Comparison of ENCODE assay signal across 9 mouse cellular contexts in genomic region chr3:51505465-51505864, GRCm38 (mm10). TPM values are rescaled to one million over a fixed set of nuclear protein-coding genes. Genes with fewer than 3 reads are reported as not detected.
DNase-seq lines count a peak whose midpoint lies in the region; ATAC-seq and TF ChIP-seq lines count a peak whose summit lies in the region.
"Had no signal": no experiment of that assay in that cellular context is flagged by ENCODE, and none has a peak within 500 bp of the region (broad histone marks: within the 10 kb centered on the region; RNA-seq: fewer than 3 reads in every experiment).

No protein-coding gene starts in this region.

- DNase-seq in kidney, adult 11 months, result peak; percentile 18
- DNase-seq in gastrocnemius, postnatal 14 days, result peak; percentile 46
- peak; percentile 22 to 67 for DNase-seq in lung, postnatal 4 days
- DNase-seq in spleen, adult 12 weeks (ENCODE audit: low spot score), result no peak
- DNase-seq in adipocyte (ENCODE audit: low spot score), result no peak
- DNase-seq in right cerebral cortex, postnatal 25 days, result no peak

- no peaks in the 10 kb centered on the region for H3K9me3 ChIP-seq in kidney, embryonic 15.5 days (replicated peaks)
- H3K9me3 ChIP-seq: lung, embryonic 15.5 days had no signal

- H3K4me1 ChIP-seq in kidney, embryonic 15.5 days, result 0 out of 2 replicates have a peak, but pooled peaks cover 5% of the 10 kb centered on the region
- H3K4me1 ChIP-seq in bone marrow, adult 2 months (ENCODE audit: control insufficient read depth, insufficient read depth, low read length), result no peaks in the 10 kb centered on the region
- H3K4me1 ChIP-seq: lung, embryonic 15.5 days had no signal

- no peak overlapping the region for H3K4me3 ChIP-seq in kidney, embryonic 15.5 days (replicated peaks)
- H3K4me3 ChIP-seq in bone marrow, adult 2 months (replicated peaks; ENCODE audit: control insufficient read depth, low read depth, low read length), result no peak overlapping the region
- H3K4me3 ChIP-seq: lung, embryonic 15.5 days had no signal

- 42% methylated on average over 19 of the region's 19 CpGs for WGBS in kidney, embryonic 15.5 days
- WGBS in bone marrow, adult 2 months, result 85% methylated on average over 19 of the region's 19 CpGs

- no peak overlapping the region for H3K27ac ChIP-seq in kidney, embryonic 15.5 days
- 0 out of 2 replicates have a peak overlapping the region, but pooled peaks have one; percentile 4 for H3K27ac ChIP-seq in bone marrow, adult 2 months (ENCODE audit: control insufficient read depth, insufficient read depth, low read depth, low read length, poor library complexity)
- H3K27ac ChIP-seq: lung, embryonic 15.5 days had no signal

- intact Hi-C loops in gastrocnemius, postnatal 14 days (cut with DNase I; ENCODE audit: low total_unique reads), result no loop called here

- no peaks in the 10 kb centered on the region; the same call in 1 of the 2 replicates for H3K27me3 ChIP-seq in kidney, embryonic 15.5 days
- H3K27me3 ChIP-seq: lung, embryonic 15.5 days had no signal

- no peak for ATAC-seq in kidney, embryonic 15.5 days (replicated peaks; ENCODE audit: low FRiP score)

- H3K9ac ChIP-seq in kidney, embryonic 15.5 days, result no peak overlapping the region
- H3K9ac ChIP-seq: lung, embryonic 15.5 days had no signal

- no peak for TF ChIP-seq CTCF in bone marrow, adult 2 months (IDR thresholded peaks at IDR 0.05; ENCODE audit: control insufficient read depth, insufficient read depth, low read length)

- no peak for TF ChIP-seq POLR2A in bone marrow, adult 2 months (IDR thresholded peaks at IDR 0.05; ENCODE audit: borderline replicate concordance, control insufficient read depth, low read depth, low read length)

- H3K4me2 ChIP-seq in kidney, embryonic 15.5 days, result no peak overlapping the region
- H3K4me2 ChIP-seq: lung, embryonic 15.5 days had no signal

- H3K36me3 ChIP-seq in kidney, embryonic 15.5 days, result no peaks in the 10 kb centered on the region
- H3K36me3 ChIP-seq: lung, embryonic 15.5 days had no signal

RNA-seq across cellular contexts. Expression of gene Rab33b, which starts 21.7 kb away (rescaled TPM):
- polyA plus RNA-seq in kidney, embryonic 15.5 days (2015; fragmentation: Nextera tagmentation; extraction: Ambion mirVana), result 20.0 and 20.1 TPM in 2 replicates
- 4.3 and 12.3 TPM in 2 replicates for polyA plus RNA-seq in bone marrow, adult 2 months (2011; ENCODE audit: insufficient read depth, insufficient read length, low replicate concordance, missing spikeins)
- total RNA-seq in gastrocnemius, postnatal 14 days (2021), result 1 to 10 TPM; 8.1 to 9.5 TPM

RNA-seq across cellular contexts. Expression of gene Setd7, which starts 55.2 kb away (rescaled TPM):
- polyA plus RNA-seq in kidney, embryonic 15.5 days (2015; fragmentation: Nextera tagmentation; extraction: Ambion mirVana), result 3.0 and 4.6 TPM in 2 replicates
- polyA plus RNA-seq in bone marrow, adult 2 months (2011; ENCODE audit: insufficient read depth, insufficient read length, low replicate concordance, missing spikeins), result 5.5 and 12.0 TPM in 2 replicates
- 100 to 1,000 TPM; 113 to 116 TPM for total RNA-seq in gastrocnemius, postnatal 14 days (2021)

Comparison
In these comparisons a context has a peak if more than half of its experiments do, and no peak if none do; other contexts are left out.
1. DNase-seq: peak in kidney, adult 11 months (single experiment), gastrocnemius, postnatal 14 days (single experiment) and lung, postnatal 4 days (2 of 2); none in spleen, adult 12 weeks (single experiment), adipocyte (single experiment) and right cerebral cortex, postnatal 25 days (single experiment).